Mouse (Mus musculus): ENCODE data around the gene Thsd7a. TPM values are rescaled to one million over a fixed set of nuclear protein-coding genes. Genes with fewer than 3 reads are reported as not detected.

Gene Thsd7a
- polyA plus RNA-seq, 1 experiment from 2014 or later: 5.2 TPM

GRCm38 (mm10) chr6:12749531-12750210, 461 bp upstream of the Thsd7a start:
- H3K36me3 ChIP-seq: no peaks in the 10 kb centered on the region
- H3K27ac ChIP-seq (replicated peaks): no peak overlapping the region
- ATAC-seq (ENCODE audit: insufficient number of reproducible peaks, low FRiP score, low TSS enrichment, low read depth): 0 out of 2 replicates have a peak, but pooled peaks have one; percentile 15
- H3K27me3 ChIP-seq: no peaks in the 10 kb centered on the region; the same call in 1 of the 2 replicates
- H3K4me3 ChIP-seq (replicated peaks): peak overlapping the region; percentile 62
- peaks cover 5% of the 10 kb centered on the region; the same call in 1 of the 2 replicates for H3K4me1 ChIP-seq
- 12% methylated on average over 12 of the region's 12 CpGs for WGBS
- H3K9me3 ChIP-seq (replicated peaks): no peaks in the 10 kb centered on the region
- peak overlapping the region; percentile 94 for H3K4me2 ChIP-seq (replicated peaks)
- peak overlapping the region; percentile 42; the same call in 1 of the 2 replicates for H3K9ac ChIP-seq

DNA sequence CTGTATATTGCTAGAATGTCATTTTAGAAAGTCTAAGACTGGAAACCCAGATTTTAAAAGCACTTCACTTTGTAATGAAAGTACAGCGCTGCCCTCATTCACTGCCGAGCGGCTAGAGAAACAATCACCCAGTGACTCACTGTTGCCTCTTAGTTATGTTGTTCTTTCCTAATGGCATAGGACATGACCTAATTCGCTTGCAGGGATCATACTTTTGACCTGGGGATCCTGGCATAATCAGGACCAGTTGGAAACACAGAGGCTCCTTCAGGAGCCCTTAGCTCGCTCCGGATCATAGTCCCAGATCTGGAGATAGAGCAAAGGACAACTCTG, 790 bp downstream of the Thsd7a start:
- peak overlapping the region; percentile 45 for H3K27ac ChIP-seq (replicated peaks)

GRCm38 (mm10) chr6:12747856-12748450, 1.3 kb downstream of the Thsd7a start:
- 9% methylated on average over 11 of the region's 11 CpGs for WGBS
- no peaks in the 10 kb centered on the region for H3K36me3 ChIP-seq
- H3K9ac ChIP-seq: no peak overlapping the region

More for the DNA sequence above, 790 bp downstream of the Thsd7a start:
- peak overlapping the region; percentile 94 for H3K4me2 ChIP-seq (replicated peaks)
- H3K9me3 ChIP-seq (replicated peaks): no peaks in the 10 kb centered on the region
- ATAC-seq (ENCODE audit: insufficient number of reproducible peaks, low FRiP score, low TSS enrichment, low read depth): 0 out of 2 replicates have a peak, but pooled peaks have one; percentile 29
- H3K36me3 ChIP-seq: no peaks in the 10 kb centered on the region
- no peaks in the 10 kb centered on the region; the same call in 1 of the 2 replicates for H3K27me3 ChIP-seq
- peak overlapping the region; percentile 42 for H3K9ac ChIP-seq
- peak overlapping the region; percentile 62 for H3K4me3 ChIP-seq (replicated peaks)
- peaks cover 5% of the 10 kb centered on the region; the same call in 1 of the 2 replicates for H3K4me1 ChIP-seq
- under 1% methylated on average over 6 of the region's 6 CpGs for WGBS

DNA sequence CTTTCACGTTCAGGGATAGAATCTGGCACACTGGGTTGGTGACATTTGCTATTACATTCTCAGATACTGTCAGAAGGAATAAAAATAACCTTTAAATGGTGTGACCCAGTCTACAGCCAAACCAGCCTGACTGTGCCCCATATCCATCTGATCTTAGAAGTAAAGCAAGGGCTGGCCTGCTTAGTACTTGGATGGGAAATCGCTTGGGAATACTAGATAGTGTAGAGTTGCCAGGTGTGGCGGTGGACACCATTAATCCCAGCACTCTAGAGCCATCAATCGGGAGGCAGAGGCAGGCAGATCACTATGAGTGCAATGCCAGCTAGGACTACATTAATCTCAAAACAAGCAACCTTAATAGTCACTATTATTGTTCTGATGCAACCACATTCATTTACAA, 6.4 kb downstream of the Thsd7a start:
- no peak overlapping the region for H3K27ac ChIP-seq (replicated peaks)
- no peak for ATAC-seq (ENCODE audit: insufficient number of reproducible peaks, low FRiP score, low TSS enrichment, low read depth)
- H3K27me3 ChIP-seq: no peaks in the 10 kb centered on the region
- no peaks in the 10 kb centered on the region for H3K36me3 ChIP-seq
- no peaks in the 10 kb centered on the region for H3K9me3 ChIP-seq (replicated peaks)
- WGBS: 86% methylated on average over 4 of the region's 4 CpGs
- H3K4me1 ChIP-seq: peaks cover 2% of the 10 kb centered on the region; the same call in 1 of the 2 replicates
- no peak overlapping the region for H3K9ac ChIP-seq
- H3K4me3 ChIP-seq (replicated peaks): no peak overlapping the region
- no peak overlapping the region for H3K4me2 ChIP-seq (replicated peaks)

More at GRCm38 (mm10) chr6:12747856-12748450, 1.3 kb downstream of the Thsd7a start:
- ATAC-seq (ENCODE audit: insufficient number of reproducible peaks, low FRiP score, low TSS enrichment, low read depth): no peak
- no peaks in the 10 kb centered on the region for H3K9me3 ChIP-seq (replicated peaks)
- no peak overlapping the region for H3K27ac ChIP-seq (replicated peaks)
- peak overlapping the region; percentile 62 for H3K4me3 ChIP-seq (replicated peaks)
- no peaks in the 10 kb centered on the region; the same call in 1 of the 2 replicates for H3K27me3 ChIP-seq
- H3K4me1 ChIP-seq: peaks cover 5% of the 10 kb centered on the region; the same call in 1 of the 2 replicates
- peak overlapping the region; percentile 94 for H3K4me2 ChIP-seq (replicated peaks)

DNA sequence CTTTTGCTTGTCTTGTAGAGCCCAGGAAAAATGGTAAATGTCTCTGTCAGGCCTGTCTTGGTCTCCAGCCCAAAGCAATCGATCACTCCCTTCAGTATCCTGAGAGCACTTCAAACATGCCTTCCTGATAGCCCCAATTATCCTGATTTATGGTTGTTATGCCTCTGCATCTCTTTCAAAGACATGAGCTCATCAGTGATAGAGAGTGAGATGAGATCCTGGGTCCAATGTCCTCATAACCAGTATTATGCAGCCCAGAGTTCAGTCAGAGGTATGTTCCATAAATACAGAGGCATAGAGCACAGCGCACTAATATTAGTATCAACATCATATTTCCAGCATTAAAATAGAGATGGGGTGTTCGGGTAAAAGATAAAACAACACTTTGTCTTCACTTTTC, 15.3 kb downstream of the Thsd7a start:
- Histone ChIP-seq H3K4me1 (no peaks in the 10 kb centered on the region), H3K4me3 (replicated peaks) (no peak overlapping the region), H3K9me3 (replicated peaks) (no peaks in the 10 kb centered on the region), H3K36me3 (no peaks in the 10 kb centered on the region), H3K4me2 (replicated peaks) (no peak overlapping the region), H3K27ac (replicated peaks) (no peak overlapping the region), H3K27me3 (no peaks in the 10 kb centered on the region), H3K9ac (no peak overlapping the region)
- 84% methylated on average over 3 of the region's 3 CpGs for WGBS
- no peak for ATAC-seq (ENCODE audit: insufficient number of reproducible peaks, low FRiP score, low TSS enrichment, low read depth)

GRCm38 (mm10) chr6:12716071-12716470, 33.1 kb downstream of the Thsd7a start:
- WGBS: 89% methylated on average over 8 of the region's 8 CpGs
- Histone ChIP-seq H3K27me3 (no peaks in the 10 kb centered on the region), H3K4me1 (no peaks in the 10 kb centered on the region), H3K4me2 (replicated peaks) (no peak overlapping the region), H3K9me3 (replicated peaks) (no peaks in the 10 kb centered on the region), H3K9ac (no peak overlapping the region), H3K27ac (replicated peaks) (no peak overlapping the region), H3K36me3 (no peaks in the 10 kb centered on the region), H3K4me3 (replicated peaks) (no peak overlapping the region)
- no peak for ATAC-seq (ENCODE audit: insufficient number of reproducible peaks, low FRiP score, low TSS enrichment, low read depth)

DNA sequence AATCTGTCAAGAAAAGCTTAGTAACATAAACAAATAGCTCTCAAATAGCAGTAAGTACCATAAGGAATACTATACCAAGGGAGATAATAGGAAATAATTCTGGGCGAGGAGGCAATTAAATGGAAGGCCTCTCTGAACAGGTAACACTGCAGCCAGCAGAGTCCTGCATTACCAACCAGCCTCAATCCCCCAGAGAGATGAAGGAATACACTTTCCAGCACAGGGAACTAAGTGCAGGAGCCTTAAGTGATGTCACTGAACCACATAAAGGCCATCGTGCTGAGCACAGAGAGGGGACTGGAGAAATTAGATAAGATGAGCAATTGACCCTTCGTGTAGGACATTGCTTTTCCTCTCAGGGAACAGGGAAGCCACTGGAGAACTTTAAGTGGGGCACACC, 36.6 kb downstream of the Thsd7a start:
- Histone ChIP-seq H3K4me1 (no peaks in the 10 kb centered on the region), H3K9me3 (replicated peaks) (no peaks in the 10 kb centered on the region), H3K36me3 (no peaks in the 10 kb centered on the region), H3K27ac (replicated peaks) (no peak overlapping the region), H3K27me3 (no peaks in the 10 kb centered on the region), H3K4me3 (replicated peaks) (no peak overlapping the region), H3K4me2 (replicated peaks) (no peak overlapping the region), H3K9ac (no peak overlapping the region)
- 59% methylated on average over 3 of the region's 3 CpGs for WGBS
- no peak for ATAC-seq (ENCODE audit: insufficient number of reproducible peaks, low FRiP score, low TSS enrichment, low read depth)

- WGBS: 38% methylated on average over 3 of the region's 3 CpGs
- H3K27ac ChIP-seq (replicated peaks): no peak overlapping the region
- ATAC-seq (ENCODE audit: insufficient number of reproducible peaks, low FRiP score, low TSS enrichment, low read depth): no peak
- H3K4me2 ChIP-seq (replicated peaks): no peak overlapping the region
- no peaks in the 10 kb centered on the region for H3K27me3 ChIP-seq
- H3K9ac ChIP-seq: no peak overlapping the region
- H3K9me3 ChIP-seq (replicated peaks): no peaks in the 10 kb centered on the region
- no peaks in the 10 kb centered on the region for H3K36me3 ChIP-seq
- no peak overlapping the region for H3K4me3 ChIP-seq (replicated peaks)
- H3K4me1 ChIP-seq: no peaks in the 10 kb centered on the region
Measured at GRCm38 (mm10) chr6:12702925-12703324, 46.3 kb downstream of the Thsd7a start.

DNA sequence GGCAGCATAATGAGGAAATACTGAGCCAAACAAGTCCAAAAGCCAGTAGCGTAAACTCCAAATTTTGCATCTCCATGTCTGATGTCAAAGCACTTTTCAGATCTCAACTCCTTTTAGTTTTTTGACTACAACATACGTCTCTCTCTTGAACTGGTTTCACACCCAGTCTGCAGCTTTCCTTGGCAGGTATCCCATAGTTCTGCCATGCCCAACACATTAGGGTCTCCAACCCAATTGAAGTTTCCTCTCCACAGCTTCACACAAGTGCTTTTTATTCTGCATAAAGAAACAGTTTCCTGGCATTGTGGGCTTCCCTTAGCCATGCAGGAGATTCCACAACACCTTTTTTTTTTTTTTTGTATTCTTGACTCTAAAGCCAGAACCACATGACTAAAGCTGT, 50.1 kb downstream of the Thsd7a start:
- no peak overlapping the region for H3K4me3 ChIP-seq (replicated peaks)
- ATAC-seq (ENCODE audit: insufficient number of reproducible peaks, low FRiP score, low TSS enrichment, low read depth): no peak
- no peak overlapping the region for H3K9ac ChIP-seq
- H3K27me3 ChIP-seq: no peaks in the 10 kb centered on the region
- H3K27ac ChIP-seq (replicated peaks): no peak overlapping the region
- no peak overlapping the region for H3K4me2 ChIP-seq (replicated peaks)
- 73% methylated on average over 2 of the region's 2 CpGs for WGBS
- H3K4me1 ChIP-seq: no peaks in the 10 kb centered on the region
- no peaks in the 10 kb centered on the region for H3K36me3 ChIP-seq
- no peaks in the 10 kb centered on the region for H3K9me3 ChIP-seq (replicated peaks)

DNA sequence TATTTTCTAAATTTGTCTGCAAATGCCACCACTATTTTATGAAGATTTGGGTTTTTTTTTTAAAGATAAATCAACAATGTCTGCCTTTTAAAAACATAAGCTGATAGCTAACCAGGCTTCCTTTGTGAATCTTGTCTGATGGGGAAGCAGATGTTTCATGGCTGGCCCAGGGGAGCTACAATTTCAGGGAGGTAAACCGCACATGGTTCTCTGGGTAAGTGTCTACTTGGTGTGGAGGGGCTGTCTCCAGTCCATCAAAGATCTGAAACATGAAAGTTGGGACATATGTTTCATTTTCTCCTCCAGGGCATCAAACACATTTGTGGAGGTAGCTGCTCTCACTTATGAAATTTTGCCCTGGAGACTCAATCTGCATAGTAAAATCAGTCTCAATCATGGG, 55.5 kb downstream of the Thsd7a start:
- no peaks in the 10 kb centered on the region for H3K9me3 ChIP-seq (replicated peaks)
- WGBS: 48% methylated on average over 1 of the region's 1 CpGs
- ATAC-seq (ENCODE audit: insufficient number of reproducible peaks, low FRiP score, low TSS enrichment, low read depth): no peak
- H3K4me3 ChIP-seq (replicated peaks): no peak overlapping the region
- H3K4me1 ChIP-seq: no peaks in the 10 kb centered on the region
- no peak overlapping the region for H3K9ac ChIP-seq
- no peaks in the 10 kb centered on the region for H3K36me3 ChIP-seq
- H3K27ac ChIP-seq (replicated peaks): no peak overlapping the region
- no peaks in the 10 kb centered on the region for H3K27me3 ChIP-seq
- H3K4me2 ChIP-seq (replicated peaks): no peak overlapping the region

GRCm38 (mm10) chr6:12693239-12693638, 56.0 kb downstream of the Thsd7a start:
- WGBS: 83% methylated on average over 3 of the region's 3 CpGs
- no peak for ATAC-seq (ENCODE audit: insufficient number of reproducible peaks, low FRiP score, low TSS enrichment, low read depth)
- H3K9me3 ChIP-seq (replicated peaks): no peaks in the 10 kb centered on the region
- H3K36me3 ChIP-seq: no peaks in the 10 kb centered on the region
- no peaks in the 10 kb centered on the region for H3K27me3 ChIP-seq
- no peak overlapping the region for H3K9ac ChIP-seq
- H3K4me2 ChIP-seq (replicated peaks): no peak overlapping the region
- no peak overlapping the region for H3K4me3 ChIP-seq (replicated peaks)
- H3K27ac ChIP-seq (replicated peaks): no peak overlapping the region
- no peaks in the 10 kb centered on the region for H3K4me1 ChIP-seq

All from embryonic facial prominence, embryonic 15.5 days (tissue).